20 mouse cellular contexts compared by ENCODE assay signal in the genomic region with DNA sequence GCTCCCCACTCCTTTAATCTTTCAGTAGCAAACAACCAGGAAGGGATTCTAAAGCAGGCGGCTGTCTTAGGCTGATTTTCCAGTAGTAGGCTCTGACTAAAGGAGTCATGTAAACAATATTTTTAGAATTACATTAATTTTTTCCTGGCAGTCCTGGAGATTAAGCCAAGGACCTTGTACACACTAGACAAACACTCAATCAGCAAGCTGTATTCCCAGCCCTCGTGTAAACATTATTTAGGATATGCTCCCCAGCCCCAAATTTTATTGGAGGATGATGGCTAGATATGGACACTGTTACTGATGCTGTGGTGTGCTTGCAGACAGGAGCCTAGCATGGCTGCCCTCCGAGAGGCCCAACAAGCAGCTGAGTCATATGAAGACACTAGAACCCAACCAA.
"Had no signal": no experiment of that assay in that cellular context is flagged by ENCODE, and none has a peak within 500 bp of the region (broad histone marks: within the 10 kb centered on the region; RNA-seq: fewer than 3 reads in every experiment).

No protein-coding gene starts in this region.

- H3K36me3 ChIP-seq: liver, embryonic 12.5 days; midbrain, embryonic 10.5 days; midbrain, embryonic 12.5 days; neural tube, embryonic 13.5 days; neural tube, embryonic 15.5 days had no signal

- H3K4me3 ChIP-seq: liver, embryonic 12.5 days; midbrain, embryonic 10.5 days; midbrain, embryonic 12.5 days; myocyte; neural tube, embryonic 13.5 days; neural tube, embryonic 15.5 days had no signal

- H3K4me1 ChIP-seq: liver, embryonic 12.5 days had no signal

- DNase-seq: lung, postnatal 14 days; lung, postnatal 4 days; midbrain, embryonic 14.5 days; retina, postnatal 1 day; right cerebral cortex, adult 18-20 months; right cerebral cortex, postnatal 25 days; right cerebral cortex, postnatal 4 days; spleen, adult 18-20 months; thymus, adult 18-20 months; thymus, postnatal 14 days; thymus, postnatal 36 days had no signal

- H3K27ac ChIP-seq: liver, embryonic 12.5 days; liver, embryonic 14.5 days; midbrain, embryonic 10.5 days; midbrain, embryonic 12.5 days; neural tube, embryonic 13.5 days; neural tube, embryonic 15.5 days had no signal

- H3K4me2 ChIP-seq: liver, embryonic 12.5 days; midbrain, embryonic 12.5 days; neural tube, embryonic 13.5 days; neural tube, embryonic 15.5 days had no signal

- H3K27me3 ChIP-seq: liver, embryonic 12.5 days; midbrain, embryonic 12.5 days; neural tube, embryonic 13.5 days; neural tube, embryonic 15.5 days had no signal

- H3K9ac ChIP-seq: liver, embryonic 12.5 days; liver, embryonic 14.5 days; midbrain, embryonic 12.5 days; neural tube, embryonic 13.5 days; neural tube, embryonic 15.5 days had no signal

- H3K9me3 ChIP-seq: liver, embryonic 12.5 days; midbrain, embryonic 10.5 days; midbrain, embryonic 12.5 days; neural tube, embryonic 13.5 days; neural tube, embryonic 15.5 days had no signal

- ATAC-seq: liver, embryonic 12.5 days; lung, postnatal 0 days; midbrain, embryonic 16.5 days had no signal
